Mouse (Mus musculus) gastrocnemius, postnatal 4 days (tissue): Measurements from ENCODE around the gene Exo5. TPM values are rescaled to one million over a fixed set of nuclear protein-coding genes. Genes with fewer than 3 reads are reported as not detected.

ENCODE experiments used
- DNase-seq, 2 experiments: peaks; one replicate each; pipeline ENCODE4 v3.0.0; 2021 to 2022; ENCODE audit warnings: low spot score in 2 of 2, mixed read lengths in 2 of 2
- long read RNA-seq, 2 experiments: library from polyadenylated mRNA; stranded (forward); transcript quantifications; one replicate each; pipeline ENCODE4 v2.0.0; 2021
- total RNA-seq, 2 experiments: library from RNA; stranded (reverse); gene quantifications; 2 replicates each; pipeline ENCODE4 v1.2.3; 2021

The Exo5 gene
- total RNA-seq, result 1 to 10 TPM; 7.4 to 7.9 TPM
- long read RNA-seq, experiment 1, transcript Exo5-201 (2 exons, 1,996 nt), result major isoform, 10 of 10 reads
- long read RNA-seq, experiment 1, partial matches to known transcripts, result 0 of 10 reads
- long read RNA-seq, experiment 1, other reads (novel, unspliced or antisense), result 0 of 10 reads
- long read RNA-seq, experiment 2, partial matches to known transcripts, result 0 of 4 reads
- long read RNA-seq, experiment 2, other reads (novel, unspliced or antisense), result 1 of 4 reads

DNA sequence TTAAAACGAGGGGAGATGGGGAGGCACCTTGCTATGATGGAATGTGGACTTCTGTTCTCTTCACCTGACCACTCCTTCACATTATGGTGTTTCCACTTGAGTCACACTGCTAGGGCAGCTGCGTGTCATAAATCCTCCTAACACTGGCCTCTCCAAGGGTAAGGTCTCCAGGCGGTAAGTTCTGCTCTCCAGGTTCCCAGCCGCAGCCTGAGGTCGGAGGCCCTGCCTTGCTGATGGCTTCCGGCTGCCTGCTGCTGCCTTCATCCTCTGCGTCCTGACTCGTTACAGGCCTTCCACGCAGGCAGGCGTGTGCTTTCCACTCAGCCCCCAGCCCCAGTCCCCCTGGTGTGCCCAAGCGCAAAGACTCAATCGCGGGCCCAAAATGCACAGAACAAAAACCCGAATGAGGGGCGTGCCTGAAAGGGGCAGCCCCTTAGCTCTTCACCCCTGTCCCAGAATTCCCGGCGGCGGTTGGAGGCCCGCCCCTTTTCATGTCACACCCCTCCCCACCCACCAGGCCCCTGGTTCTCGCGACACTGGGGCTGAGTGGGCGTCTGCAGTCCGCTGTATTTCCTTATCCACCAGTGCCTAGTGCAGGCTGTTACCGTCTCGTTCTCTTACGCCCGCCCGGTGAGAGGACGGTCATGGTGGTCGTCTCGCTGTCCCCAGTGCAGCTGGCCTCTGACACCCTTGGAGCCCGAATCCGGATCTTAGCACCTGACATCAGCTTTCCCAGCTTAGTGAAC is at the start of gene Exo5:
Gene Exo5, minus strand, starts transcription at position 464 of the 746 bp plus-strand sequence.
- peak; percentile 94 for DNase-seq

DNA sequence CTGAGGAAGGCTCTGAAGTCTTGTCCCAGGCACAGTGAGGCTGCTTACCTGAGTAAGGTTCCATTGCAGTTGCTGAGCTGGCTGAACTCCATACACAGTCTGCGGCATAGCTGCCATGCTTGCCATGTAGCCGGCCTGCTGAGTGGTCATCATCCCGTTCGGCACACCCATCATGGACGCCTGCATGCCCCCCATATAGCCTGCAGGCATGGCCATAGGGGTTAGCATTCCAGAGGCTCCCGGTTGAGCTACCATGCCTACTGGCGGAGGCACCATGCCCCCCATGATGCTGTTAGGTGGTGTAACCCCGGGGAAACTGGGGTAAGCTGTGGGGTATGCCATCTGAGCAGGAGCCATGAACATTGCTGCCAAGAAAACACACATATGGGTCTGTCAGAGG is 47.0 kb upstream of the Exo5 start:
- no peak for DNase-seq

DNA sequence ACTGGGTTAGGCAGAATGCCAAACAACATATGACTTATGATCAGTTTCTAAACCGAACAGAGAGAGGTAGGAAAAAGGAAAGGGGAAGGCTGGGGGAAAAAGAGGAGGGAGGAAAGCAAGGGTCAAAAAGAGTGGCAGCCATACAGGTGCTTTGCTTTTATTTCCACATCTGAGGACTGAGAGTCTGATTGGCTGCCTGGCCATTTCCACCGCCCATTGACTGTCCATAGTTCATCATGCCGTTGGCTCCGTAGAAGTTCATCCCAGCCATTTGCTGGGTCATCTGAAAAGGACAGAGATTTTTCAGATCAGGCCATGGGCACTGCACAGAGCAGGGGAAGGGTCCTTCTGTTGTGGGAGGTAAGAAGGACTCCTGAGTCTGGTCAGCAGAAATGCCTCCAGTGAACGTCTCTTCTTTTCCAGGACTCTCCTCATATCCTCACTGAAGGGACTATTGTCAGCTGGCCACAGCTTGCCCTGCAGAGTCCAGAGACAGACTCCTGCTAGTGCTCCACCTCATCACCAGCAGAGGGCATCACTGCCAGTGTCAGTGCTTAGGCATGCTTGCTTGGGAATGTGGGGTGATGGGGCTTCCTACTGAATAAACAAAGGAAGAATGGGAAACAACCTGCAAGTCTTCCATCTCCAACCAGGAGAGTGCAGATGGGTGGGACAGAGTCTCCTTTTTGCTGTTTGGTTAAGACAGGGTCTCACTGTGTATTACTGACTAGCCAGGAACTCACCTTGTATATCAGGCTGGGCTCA is 44.7 kb upstream of the Exo5 start:
- DNase-seq, result peak in 1 of 2 experiments; percentile 17

DNA sequence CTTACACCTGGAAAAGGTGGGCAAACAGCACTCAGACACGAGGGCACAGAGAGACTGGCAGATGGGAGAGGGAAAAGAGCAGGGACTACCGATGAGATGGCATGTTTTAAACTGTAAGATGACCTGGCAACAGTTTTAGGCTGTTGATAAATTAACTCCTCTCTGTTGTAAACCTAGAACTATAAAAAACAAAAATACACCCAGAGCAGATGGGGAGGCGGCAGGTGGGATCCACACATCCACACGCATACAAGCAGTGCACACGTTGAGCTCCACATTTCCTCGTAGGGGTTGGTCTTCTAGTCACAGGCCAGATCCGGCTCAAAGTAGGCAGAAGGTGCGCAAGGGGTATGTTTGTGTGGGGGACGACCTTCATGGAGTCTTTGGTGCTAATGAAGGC is 43.7 kb upstream of the Exo5 start:
- no peak for DNase-seq

DNA sequence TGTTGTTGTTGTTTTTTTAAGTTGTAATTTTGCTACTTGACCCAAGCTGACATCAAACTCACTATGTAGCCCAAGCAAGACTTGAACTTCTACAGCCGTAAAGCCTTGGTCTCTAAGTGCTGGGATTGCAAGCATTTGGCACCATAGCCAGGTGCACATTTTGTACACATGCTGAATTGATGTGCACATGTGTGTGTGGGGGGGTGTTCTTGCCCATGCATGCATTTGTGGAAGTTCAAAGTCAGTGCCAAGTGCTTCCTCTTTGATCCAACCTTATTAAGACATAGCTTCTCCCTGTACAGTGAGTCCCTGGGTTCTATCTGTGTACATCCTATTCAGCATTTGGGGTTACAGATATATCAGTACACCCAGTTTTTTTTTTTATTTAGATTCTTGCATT is 30.8 kb upstream of the Exo5 start:
- DNase-seq, result no peak

DNA sequence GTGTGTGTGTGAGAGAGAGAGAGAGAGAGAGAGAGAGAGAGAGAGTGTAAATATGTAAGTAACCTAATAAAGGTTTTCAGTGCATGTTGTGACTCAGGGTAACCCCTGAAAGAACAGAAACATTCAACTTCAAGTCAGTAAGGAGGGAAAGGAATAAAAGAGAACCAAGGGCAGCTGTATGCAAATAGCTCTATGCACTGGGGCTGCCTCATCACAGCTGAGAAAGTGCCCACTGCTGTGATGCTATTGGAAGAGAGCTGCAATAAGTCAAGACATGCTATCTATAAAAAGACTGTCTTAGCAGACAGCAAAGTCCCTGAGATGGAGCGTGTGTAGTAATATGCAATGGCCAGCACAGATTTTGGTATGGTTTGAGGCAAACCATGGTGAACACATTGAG is 28.9 kb upstream of the Exo5 start:
- DNase-seq, result no peak

DNA sequence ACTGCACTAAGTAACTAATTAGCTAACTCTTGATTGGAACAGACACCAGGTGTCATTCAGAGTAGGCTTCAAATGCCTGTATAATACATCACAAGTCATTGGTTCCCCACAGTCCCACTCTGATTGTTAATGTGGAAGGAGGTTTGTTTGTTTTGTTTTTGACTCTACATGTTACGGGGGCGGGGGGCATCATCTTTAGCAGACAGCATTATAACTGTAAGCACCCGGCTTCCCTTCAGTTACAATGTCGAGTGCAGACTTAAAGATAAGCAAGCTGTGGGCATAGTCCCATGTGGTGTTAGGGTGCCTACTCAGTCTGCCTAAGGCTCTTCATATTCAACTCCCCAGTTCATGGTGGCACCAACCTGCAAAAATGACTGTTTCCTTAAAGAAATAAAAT is 28.2 kb upstream of the Exo5 start:
- no peak for DNase-seq

DNA sequence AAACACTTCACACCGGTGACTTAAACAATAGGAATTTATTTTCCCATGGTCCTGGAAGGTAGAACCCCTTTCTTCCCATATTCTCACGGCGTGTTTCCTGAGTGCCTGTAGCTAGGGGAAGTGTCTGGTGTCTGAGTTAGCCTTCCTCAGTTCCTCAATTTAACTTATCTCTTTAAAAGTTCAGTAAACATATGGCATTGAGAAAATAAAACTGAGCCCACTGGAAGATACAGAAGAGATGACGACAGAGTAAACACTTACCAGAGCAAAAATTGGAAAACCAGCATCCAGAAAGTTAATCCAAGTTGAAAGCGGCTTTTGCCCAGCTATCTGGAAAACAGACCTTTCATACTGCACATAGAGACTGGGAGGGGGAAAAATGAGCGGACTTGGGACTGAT is 27.3 kb upstream of the Exo5 start:
- no peak for DNase-seq

DNA sequence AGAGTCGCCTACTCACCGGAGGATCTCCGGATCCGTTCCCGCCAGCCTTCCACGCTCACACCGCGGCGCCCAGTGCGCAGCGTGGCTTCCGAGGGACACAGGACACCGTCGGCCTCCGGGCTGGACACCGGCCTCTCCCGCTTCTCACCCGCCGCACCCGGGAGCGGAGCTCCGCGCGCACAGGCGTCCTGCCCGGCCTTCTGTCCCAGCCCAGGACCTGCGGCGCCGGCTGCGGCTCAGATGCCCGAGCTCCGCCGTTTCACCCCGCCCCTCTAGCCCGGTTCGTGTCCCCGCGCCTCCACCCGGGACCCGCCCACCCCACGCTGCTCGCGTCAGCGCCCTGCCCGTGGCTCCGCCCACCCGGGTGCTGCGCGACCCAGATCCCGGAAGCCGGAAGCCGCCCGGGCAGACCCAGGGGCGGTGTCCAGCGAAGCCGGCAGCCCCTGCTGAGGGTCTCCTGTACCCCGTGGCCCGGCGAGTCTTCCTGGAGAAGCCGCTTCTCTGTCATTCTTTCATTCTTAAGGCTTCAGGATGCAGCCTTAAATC is 26.7 kb upstream of the Exo5 start, which contains the start of gene Zfp69:
Gene Zfp69, minus strand, starts transcription at position 272 of the 546 bp plus-strand sequence.
- DNase-seq, result peak; percentile 89 to 92

DNA sequence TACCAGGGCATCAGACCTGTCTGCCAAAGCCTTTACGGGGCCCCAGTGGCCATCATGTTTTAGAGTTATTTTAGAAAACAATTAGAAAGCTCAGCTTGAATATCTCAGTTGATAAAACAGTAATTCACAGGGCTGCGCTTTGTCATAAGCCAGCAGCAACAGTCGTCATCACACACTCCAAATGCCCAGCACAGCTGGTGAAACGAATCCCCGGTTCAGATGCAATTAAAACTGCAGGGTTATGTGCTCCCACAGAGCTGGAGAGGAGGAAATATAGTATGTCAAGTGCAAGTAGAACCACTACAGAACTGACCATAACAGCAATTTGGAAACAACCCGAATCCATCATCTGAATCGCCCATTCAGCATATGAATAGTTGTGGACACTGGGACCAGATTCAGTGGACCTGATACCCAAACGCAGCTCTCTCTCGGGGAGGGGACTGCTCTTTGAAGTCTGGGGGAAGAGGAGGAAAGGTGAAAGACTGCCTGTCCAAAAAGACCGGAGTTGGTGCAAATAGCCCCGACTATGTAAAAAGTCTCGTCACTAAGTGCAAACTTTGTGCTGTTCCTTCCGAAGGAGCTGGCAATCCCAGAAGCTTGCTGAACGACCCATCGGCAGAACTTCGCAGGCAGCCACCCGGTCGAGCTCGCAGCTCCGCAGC is 26.1 kb upstream of the Exo5 start:
- no peak for DNase-seq

DNA sequence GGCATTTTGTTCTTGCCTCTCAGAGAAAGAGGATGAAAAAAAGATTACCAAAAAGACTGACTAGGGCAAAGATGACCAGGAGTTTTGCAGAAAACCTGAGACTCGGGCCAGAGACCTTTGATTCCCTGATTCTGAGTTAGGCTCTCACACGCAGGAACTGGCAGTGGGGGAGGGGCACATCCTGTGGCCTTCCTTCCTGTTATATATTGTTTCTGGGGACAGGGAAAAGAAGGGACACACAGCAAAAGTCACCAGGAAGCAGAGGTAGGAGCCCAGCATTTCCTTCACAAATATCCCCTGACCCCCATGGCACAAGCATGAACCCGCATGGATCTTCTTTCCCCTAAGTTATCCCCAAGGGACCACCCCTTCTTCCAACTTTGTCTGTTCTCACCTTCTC is 24.1 kb upstream of the Exo5 start:
- DNase-seq, result no peak

DNA sequence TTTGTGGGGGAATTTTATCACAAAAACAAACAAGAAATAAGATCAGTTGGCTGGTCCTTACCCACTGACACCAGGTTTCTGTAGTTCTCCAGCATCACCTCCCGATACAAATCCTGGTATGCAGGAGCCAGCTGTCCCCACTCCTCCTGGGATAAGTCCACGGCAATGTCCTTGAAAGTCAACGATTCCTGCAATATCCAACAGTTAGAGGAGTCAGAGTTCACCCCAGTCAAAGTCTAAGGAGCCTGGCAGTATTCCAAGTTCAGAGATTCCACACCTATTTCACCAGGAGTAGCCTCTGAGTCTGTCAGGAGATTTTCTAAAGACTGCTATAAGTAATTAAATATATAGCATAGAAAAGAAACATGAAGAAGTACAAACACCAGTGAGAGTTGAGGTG is 10.2 kb upstream of the Exo5 start:
- DNase-seq, result no peak

DNA sequence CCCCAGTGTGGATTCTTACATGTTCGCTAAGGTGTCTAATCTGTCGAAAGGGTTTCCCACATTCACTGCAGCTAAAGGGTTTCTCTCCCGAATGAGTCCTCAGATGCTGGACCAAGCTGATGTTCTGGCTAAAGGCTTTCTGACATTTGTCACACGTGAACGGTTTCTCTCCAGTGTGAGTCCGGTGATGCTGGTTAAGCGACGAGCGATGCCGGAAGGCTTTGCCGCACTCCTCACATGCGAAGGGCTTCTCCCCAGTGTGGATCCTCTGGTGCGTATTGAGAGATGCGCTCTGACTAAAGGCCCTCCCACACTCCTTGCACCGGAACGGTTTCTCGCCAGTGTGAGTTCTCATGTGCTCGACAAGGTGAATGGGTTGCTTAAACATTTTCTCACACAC is 5.9 kb upstream of the Exo5 start:
- DNase-seq, result no peak

DNA sequence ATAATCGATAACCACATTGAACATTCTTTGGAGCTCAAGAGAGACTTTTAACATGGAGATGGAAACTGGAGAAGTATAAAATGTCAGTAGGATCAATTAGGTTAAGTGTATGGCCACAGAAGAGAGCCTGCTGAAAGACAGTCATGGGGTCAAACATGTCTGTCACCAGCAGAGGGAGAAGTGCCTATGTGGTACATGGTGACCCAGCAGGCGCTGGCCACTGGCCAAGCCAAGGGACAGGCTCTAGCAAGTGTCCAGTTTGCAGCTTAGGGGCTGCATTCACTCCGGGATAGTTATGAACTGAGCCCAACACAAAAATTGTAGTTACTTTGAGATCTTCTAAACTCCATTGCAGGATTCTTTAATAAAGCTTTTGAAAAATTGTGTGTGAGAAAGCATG is 3.9 kb upstream of the Exo5 start:
- no peak for DNase-seq

DNA sequence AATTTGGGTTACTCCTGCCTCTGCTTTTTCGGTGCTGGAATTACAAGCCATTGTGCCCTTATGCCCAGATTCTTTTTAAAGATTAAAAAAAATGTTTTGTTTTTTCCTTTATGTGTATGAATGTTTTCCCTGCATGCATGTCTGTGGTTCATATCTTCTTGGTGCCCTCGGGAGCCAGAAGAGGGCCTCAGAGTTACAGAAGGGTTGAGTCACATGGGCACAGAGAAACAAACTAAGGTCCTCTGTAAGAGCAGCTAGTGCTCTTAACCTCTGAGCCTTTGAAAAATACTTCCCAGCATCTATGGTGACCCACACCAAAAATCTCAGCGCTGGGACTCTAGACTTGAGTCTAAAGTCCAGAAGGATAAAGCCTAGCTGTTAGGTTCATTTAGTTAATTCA is 569 bp upstream of the Exo5 start:
- peak in 1 of 2 experiments; percentile 16 for DNase-seq

DNA sequence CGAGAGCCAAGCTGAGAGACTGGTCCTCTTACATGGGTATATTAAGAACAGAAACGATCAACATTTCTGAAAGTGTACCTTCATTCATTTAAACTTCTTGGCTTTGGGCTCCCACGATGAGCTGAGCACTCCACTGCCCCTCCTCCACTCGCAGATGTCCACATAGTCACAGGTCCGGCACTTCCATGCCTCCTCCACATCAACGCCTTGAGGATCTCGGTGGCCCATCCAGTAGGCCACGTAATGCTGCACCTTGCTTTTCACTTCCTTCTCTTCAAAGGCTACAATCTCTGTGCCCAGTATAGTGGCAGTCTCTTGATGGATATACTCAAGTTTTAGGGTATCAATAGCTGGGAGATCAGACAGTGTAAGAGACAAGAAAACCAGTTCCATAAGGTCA is 3.4 kb downstream of the Exo5 start:
- no peak for DNase-seq

DNA sequence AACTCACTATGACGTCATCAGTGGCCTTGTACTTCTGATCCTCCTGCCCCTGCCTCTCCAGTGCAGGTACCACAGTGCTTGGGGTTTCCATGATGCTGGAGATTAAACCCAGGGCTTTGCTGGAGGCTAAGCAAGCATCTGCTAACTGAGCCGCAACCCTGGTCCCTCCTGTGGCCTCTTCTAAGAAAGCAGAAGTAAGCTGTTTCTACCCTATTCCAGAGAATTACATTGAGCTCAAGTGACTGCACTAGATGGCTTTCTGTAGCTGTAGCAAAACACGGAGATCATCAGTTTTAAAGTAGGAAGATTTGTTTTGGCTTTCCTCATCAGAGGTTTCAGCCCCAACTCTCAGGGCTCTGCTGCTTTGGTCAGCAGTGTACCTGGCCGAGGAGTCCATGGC is 10.3 kb downstream of the Exo5 start:
- no peak for DNase-seq

DNA sequence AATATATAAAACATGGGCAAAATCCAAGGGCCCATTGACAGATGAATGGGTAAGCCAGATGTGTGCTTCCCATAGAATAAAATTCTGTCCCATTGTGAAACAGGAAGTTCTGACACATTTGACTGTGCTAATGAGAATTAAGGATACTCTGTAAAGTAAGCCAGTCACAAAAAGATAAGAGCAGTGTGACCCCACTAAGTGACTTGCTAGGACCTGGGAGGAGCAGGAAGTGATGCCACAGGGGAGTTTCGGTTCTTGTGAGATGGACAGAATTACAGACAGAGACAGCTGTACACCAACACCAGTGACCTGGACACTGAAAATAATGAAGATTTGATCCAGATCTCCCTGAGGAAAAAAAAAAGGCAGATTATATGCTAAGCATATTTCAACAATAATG is 11.0 kb downstream of the Exo5 start:
- DNase-seq, result no peak

DNA sequence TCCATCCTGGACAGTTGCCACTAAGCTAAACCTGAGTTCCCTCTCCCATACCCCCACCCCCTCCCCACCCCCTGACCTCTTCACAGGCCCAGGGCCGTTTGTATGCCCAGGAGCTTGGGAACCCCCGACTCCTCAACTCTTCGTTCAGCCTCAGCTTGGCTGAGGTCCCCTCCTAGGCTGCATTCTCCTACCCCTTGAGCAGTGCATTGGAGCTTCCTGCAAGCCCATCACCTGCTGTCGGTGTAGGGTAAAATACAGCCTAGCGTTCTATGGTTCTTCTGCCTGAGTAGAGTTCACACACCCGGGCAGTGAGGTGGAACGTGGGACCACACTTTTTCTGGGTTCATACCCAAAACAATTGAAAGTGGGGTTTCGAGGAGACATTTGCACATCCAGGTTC is 11.4 kb downstream of the Exo5 start:
- no peak for DNase-seq

DNA sequence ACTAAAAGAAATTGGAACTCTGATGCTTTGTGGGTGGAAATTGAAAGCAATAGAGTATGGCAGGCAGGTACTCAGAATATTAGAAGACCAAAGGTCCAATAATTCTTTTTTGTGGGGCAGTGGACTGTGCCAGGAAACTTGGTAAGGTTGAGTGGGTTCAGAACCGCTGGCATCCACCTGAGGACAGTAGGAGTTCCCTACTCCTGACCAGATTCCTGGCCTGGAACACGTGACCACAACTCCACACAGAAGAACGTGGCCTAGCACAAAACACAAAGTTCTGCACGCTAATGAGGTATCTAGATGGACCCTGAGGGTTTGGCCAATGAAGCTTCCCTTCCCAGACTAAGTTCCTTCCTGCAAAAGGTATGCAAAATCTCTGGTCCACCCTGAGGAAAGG is 12.0 kb downstream of the Exo5 start:
- DNase-seq, result no peak

DNA sequence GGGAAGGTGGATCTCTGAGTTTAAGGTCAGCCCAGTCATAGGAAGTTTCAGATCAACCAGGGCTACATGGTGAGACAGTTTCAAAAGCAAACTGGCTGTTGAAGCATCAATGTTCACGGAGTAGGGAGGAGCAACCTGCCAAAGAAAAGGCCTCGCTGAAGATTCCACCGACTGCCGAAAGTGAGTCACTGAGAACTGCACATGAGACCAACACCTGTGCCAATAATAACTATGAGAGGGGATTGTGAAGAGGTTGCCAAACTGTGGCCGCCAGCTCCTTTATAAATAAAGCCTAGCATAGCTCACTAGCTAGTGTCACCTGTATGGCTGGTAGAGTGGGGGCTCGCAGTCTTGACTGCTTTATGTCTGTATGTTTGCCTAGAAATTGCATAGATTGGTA is 13.7 kb downstream of the Exo5 start:
- no peak for DNase-seq
